Mouse (Mus musculus) hematopoietic multipotent progenitor cell, adult 10-12 weeks (in vitro differentiated cells): ENCODE data around the gene Gm20937. TPM values are rescaled to one million over a fixed set of nuclear protein-coding genes. Genes with fewer than 3 reads are reported as not detected.

Source experiments
- polyA plus RNA-seq: library from polyadenylated mRNA; stranded (reverse); fragments of >175 nt; gene quantifications from 2 replicates; pipeline ENCODE4 v1.2.3, GENCODE M21; 2012; ENCODE audit warnings: low replicate concordance

Gm20937 gene
- not detected in 2 replicates for polyA plus RNA-seq

DNA sequence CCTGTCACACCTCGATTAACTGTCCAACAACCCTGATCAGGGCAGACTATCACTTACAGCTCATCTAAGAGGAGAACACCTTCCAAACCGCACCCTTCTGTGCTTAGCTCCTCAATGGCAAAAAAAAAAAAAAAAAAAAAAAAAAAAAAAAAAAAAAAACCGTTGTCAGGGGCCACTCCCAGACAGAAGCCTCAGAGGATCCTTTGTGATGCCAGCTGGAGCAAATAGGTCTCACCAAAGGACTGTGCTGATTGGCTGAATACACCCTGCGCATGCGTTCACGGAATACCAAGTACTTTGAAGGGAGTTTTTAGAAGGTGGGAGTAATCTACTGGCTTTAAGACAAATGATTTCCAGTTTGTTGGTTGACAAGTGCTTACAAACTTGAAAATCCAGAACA is at the start of gene Gm20937:
Gm20937 (minus strand) TSS at position 101 of the 400 bp plus-strand sequence.

Other genes with a start within 250 kb of the Gm20937 start
- not detected in 2 replicates for gene Gm20816, start 243.1 kb upstream of the Gm20937 start, polyA plus RNA-seq